Mouse (Mus musculus) forebrain, postnatal 0 days (tissue): ENCODE data around the gene Morn1. TPM values are rescaled to one million over a fixed set of nuclear protein-coding genes. Genes with fewer than 3 reads are reported as not detected.

Experiments used
- ATAC-seq: fragments of 200-750 bp; cut with Nextera tagmentation; 2 replicates; pipeline ENCODE4 v1.8.0; 2017; ENCODE audit warnings: mild to moderate bottlenecking, moderate library complexity
- DNase-seq: peaks from one replicate; pipeline ENCODE4 v3.0.0-alpha.2; 2015
- H3K27ac ChIP-seq: fragments of 300-500 bp; sonication (generic); 2 replicates; pipeline ENCODE4 v1.5.1; 2014; ENCODE audit warnings: low read depth, mild to moderate bottlenecking, antibody characterized with exemption, low read length, moderate library complexity, mixed read lengths
- H3K27me3 ChIP-seq: fragments of 300-500 bp; sonication (generic); 2 replicates; pipeline ENCODE4 v1.6.1; 2014; ENCODE audit warnings: mild to moderate bottlenecking, low read length, mixed read lengths; ENCODE audit not compliant: insufficient read depth
- H3K36me3 ChIP-seq: fragments of 300-500 bp; sonication (generic); 2 replicates; pipeline ENCODE4 v1.6.1; 2014; ENCODE audit warnings: mild to moderate bottlenecking, moderate library complexity; ENCODE audit not compliant: insufficient read depth
- H3K4me1 ChIP-seq: fragments of 300-500 bp; sonication (generic); 2 replicates; pipeline ENCODE4 v1.6.1; 2014; ENCODE audit warnings: antibody characterized with exemption; ENCODE audit not compliant: insufficient read depth
- H3K4me2 ChIP-seq: fragments of 300-500 bp; sonication (generic); 2 replicates; pipeline ENCODE4 v1.6.1; 2014; ENCODE audit warnings: low read depth, mild to moderate bottlenecking, moderate library complexity
- H3K4me3 ChIP-seq: fragments of 300-500 bp; sonication (generic); 2 replicates; pipeline ENCODE4 v1.5.1; 2014; ENCODE audit warnings: low read depth, low read length, mixed read lengths
- H3K9ac ChIP-seq: fragments of 300-500 bp; sonication (generic); 2 replicates; pipeline ENCODE4 v1.6.1; 2014; ENCODE audit warnings: mild to moderate bottlenecking
- H3K9me3 ChIP-seq: fragments of 300-500 bp; sonication (generic); 2 replicates; pipeline ENCODE4 v1.6.1; 2016; ENCODE audit warnings: low read length
- CTCF ChIP-seq: sonication (generic); IDR thresholded peaks from 2 replicates; pipeline ENCODE4 v1.5.1; 2016; ENCODE audit warnings: antibody characterized with exemption, control low read depth, low read depth
- WGBS: fragments of 180-500 bp; shearing (Covaris S2); extraction: QIAGEN DNeasy Blood & Tissue Kit; methylation state at CpG from one replicate; pipeline ENCODE4 v1.1.7; 2014; 5-methylcytosine and 5-hydroxymethylcytosine counted together
- polyA plus RNA-seq: library from polyadenylated mRNA; unstranded; fragments of >200 nt; fragmentation: Nextera tagmentation; extraction: Ambion mirVana; gene quantifications from 2 replicates; pipeline ENCODE4 v1.2.1, GENCODE M21; 2015
- total RNA-seq: library from RNA; depleted of rRNA; stranded (reverse); fragments of >200 nt; gene quantifications from 2 replicates; pipeline ENCODE4 v1.2.3, GENCODE M21; 2014; rRNA removed

Gene Morn1
- total RNA-seq (6.0 and 7.4 TPM in 2 replicates), polyA plus RNA-seq (8.2 and 9.7 TPM in 2 replicates)

DNA sequence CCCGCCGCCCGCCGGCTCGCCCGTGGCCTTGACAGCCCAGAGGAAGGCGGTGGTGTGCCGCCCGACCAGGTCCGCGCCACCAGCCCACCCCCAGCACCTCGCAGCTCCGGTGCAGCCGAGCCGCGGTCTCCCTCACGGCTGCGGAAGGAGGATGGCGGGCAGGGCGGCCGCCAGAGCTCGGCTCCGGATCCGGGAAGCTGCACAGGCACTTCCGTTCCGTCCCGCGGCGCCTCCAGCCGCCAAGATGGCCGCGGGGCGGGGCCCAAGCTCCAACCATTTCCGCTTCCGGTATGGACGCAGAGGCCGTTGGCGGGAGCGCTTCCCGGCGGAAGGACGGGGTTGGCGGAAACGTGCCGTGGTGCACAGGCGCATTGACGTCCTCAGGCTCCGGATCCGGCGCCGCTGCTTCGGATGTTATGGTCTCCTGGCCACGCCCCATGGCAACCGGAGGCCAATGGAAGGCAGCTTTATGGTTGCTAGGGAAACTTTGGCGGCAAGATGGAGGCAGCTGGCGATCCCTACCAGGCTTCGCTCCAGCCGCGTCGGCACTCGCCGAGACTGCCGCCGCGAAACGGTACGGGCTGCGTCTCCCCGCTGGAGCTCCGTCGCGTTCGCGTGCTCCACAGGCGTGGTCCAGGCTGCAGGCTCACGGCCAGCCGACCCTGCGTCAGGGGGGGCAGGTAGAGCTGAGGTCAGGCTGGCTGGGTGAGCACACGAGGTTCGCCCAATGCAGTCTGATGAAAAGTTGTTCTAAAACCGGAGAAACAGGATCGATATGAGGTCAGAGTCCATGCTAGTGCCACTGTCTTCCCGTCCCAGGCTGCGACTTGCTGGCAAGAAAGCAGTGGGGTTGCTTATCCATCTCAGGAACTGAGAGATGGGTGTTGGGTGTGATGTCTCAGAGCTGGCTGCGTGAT is at the start of gene Morn1, which contains the start of gene Rer1:
TSS of gene Morn1 (plus strand) at position 470 of the 917 bp plus-strand sequence.
TSS of gene Rer1 (minus strand) at position 275 of the 917 bp plus-strand sequence.
- Histone ChIP-seq H3K9me3 (no peaks in the 10 kb centered on the region), H3K4me3 (peak within 1 kb of the TSS; percentile 98), H3K4me1 (peaks cover 13% of the 10 kb centered on the region), H3K27me3 (no peaks in the 10 kb centered on the region), H3K27ac (peak within 1 kb of the TSS; percentile 91), H3K36me3 (peaks cover 14% of the 10 kb centered on the region), H3K9ac (peak within 1 kb of the TSS; percentile 74), H3K4me2 (peak within 1 kb of the TSS; percentile 97)
- DNase-seq: peak; percentile 100
- TF ChIP-seq CTCF: no peak; the same call in 1 of the 2 replicates
- WGBS: under 1% methylated on average over 85 of the region's 85 CpGs
- peak; percentile 98 for ATAC-seq

DNA sequence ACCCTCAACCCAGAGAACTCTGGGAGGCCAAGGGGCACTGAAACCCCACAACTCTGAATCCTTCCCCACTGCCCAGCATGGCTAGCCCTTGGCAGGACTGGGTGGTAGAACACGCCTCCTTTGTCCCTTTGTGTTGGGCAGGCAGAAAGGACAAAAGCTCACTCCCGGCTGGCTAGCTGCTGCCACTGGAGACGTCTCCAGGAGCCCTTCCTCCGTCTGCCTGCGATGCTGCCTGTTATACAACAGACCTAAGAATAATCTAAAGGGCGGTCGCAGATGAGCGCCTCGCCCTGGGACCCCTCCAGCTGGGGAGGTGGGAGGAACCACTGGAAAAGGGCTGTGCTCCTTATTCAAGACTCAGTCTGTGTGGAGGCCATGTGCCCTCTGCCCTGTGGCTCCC is 46.2 kb upstream of the Morn1 start:
- H3K27ac ChIP-seq: no peak overlapping the region; the same call in 1 of the 2 replicates
- WGBS: 5% methylated on average over 9 of the region's 9 CpGs
- peaks cover 16% of the 10 kb centered on the region for H3K4me1 ChIP-seq
- ATAC-seq (peak; percentile 11; the same call in 1 of the 2 replicates), DNase-seq (no peak)
- no peaks in the 10 kb centered on the region for H3K36me3 ChIP-seq
- H3K9me3 ChIP-seq: no peaks in the 10 kb centered on the region
- H3K27me3 ChIP-seq: peaks cover 16% of the 10 kb centered on the region
- TF ChIP-seq CTCF: no peak
- H3K4me3 ChIP-seq: 0 out of 2 replicates have a peak overlapping the region, but pooled peaks have one; percentile 12
- peak overlapping the region; percentile 19; the same call in 1 of the 2 replicates for H3K9ac ChIP-seq
- peak overlapping the region; percentile 36 for H3K4me2 ChIP-seq

DNA sequence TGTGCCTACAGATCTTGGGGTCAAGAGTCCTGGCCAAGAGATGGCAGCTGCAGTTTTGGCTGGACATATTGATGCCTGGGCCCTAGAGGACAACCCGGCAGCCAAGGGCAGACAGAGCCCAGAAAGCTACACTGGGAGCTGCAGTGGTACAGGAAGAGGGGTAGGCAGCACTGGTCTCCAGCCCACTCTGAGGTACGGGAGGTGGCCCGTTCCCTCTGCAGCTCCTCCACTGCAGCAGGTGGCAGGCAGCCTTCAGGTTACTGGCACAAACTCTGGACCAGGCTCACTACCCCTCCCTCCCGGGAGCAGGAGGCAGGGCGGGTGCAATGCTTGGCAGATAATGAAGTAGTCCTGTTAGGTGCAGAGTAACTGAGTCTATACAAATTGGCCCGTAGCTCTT is 45.7 kb upstream of the Morn1 start:
- no peak for ATAC-seq
- 0 out of 2 replicates have a peak overlapping the region, but pooled peaks have one; percentile 12 for H3K4me3 ChIP-seq
- no peaks in the 10 kb centered on the region for H3K36me3 ChIP-seq
- H3K4me2 ChIP-seq: peak overlapping the region; percentile 36
- no peak for DNase-seq
- peaks cover 16% of the 10 kb centered on the region for H3K27me3 ChIP-seq
- 37% methylated on average over 6 of the region's 6 CpGs for WGBS
- no peaks in the 10 kb centered on the region for H3K9me3 ChIP-seq
- no peak for TF ChIP-seq CTCF
- no peak overlapping the region for H3K27ac ChIP-seq
- peak overlapping the region; percentile 19; the same call in 1 of the 2 replicates for H3K9ac ChIP-seq
- peaks cover 16% of the 10 kb centered on the region for H3K4me1 ChIP-seq

DNA sequence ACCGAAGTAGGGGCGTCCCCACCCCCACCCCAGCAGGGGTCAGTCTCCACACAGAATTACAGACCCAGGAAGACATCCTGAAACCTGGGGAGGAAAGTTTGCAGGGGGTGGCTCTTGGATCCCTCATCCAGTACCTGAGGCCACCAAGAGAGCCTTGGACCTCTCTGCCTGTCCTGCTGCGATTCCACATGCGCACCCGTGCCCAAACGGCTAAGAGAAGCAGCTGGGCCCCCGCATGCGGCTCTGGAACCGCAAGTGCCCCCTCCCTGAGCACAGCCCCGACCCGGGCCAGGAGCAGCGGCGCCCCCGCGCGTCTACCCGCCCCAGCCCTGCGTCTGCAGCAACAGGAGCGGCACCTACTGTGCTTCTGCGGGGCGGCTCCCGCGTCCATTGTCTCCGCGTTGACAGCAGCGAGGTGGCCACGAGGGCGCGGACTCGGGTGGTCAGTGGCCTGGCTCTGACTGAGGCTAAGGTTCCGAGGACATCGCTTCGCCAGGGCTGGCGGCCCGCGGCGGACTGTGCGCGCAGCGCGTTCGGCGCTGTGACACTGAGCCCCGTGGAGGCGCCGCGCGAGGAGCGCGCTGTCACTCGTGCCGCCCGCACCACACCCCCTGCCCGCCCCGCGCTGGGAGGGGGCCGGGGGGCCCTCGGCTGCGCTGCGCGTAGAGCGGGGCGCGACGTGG is 43.6 kb upstream of the Morn1 start:
- DNase-seq (peak; percentile 73), ATAC-seq (peak; percentile 89)
- peak overlapping the region; percentile 70 for H3K9ac ChIP-seq
- H3K27ac ChIP-seq: 0 out of 2 replicates have a peak overlapping the region, but pooled peaks have one; percentile 15
- peak overlapping the region; percentile 91 for H3K4me2 ChIP-seq
- H3K4me1 ChIP-seq: peaks cover 16% of the 10 kb centered on the region
- H3K27me3 ChIP-seq: peaks cover 16% of the 10 kb centered on the region
- WGBS: 2% methylated on average over 60 of the region's 65 CpGs
- H3K9me3 ChIP-seq: no peaks in the 10 kb centered on the region
- H3K36me3 ChIP-seq: no peaks in the 10 kb centered on the region
- peak overlapping the region; percentile 52 for H3K4me3 ChIP-seq
- peak; percentile 40; the same call in 1 of the 2 replicates for TF ChIP-seq CTCF

GRCm38 (mm10) chr4:155043289-155043625 is 43.1 kb upstream of the Morn1 start:
- ATAC-seq (no peak), DNase-seq (no peak)
- TF ChIP-seq CTCF: no peak
- Histone ChIP-seq H3K4me3 (peak overlapping the region; percentile 52), H3K4me2 (peak overlapping the region; percentile 91), H3K27me3 (peaks cover 16% of the 10 kb centered on the region), H3K4me1 (peaks cover 16% of the 10 kb centered on the region), H3K9ac (peak overlapping the region; percentile 70), H3K9me3 (no peaks in the 10 kb centered on the region), H3K27ac (no peak overlapping the region), H3K36me3 (no peaks in the 10 kb centered on the region)
- 4% methylated on average over 25 of the region's 25 CpGs for WGBS

DNA sequence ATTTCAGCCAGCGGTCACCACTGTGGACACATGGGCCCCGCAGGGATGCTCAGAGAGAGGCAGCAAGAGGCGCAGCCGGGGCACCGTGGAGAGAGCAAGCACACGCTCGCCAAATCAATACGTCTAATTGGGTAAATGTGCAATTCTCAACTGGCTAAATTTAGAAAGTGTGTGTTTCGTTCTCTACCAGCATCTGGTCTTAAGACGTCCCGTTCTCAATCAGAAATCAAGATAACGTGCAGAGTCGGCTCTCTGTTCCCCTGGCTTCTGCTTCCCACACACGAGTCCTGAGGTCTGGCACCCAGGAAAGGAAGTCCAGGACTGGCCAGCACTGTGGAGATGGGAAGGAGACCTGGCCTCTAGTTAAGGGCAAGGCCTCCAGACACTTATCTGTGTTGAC is 39.7 kb upstream of the Morn1 start:
- peaks cover 7% of the 10 kb centered on the region; the same call in 1 of the 2 replicates for H3K4me1 ChIP-seq
- H3K27me3 ChIP-seq: peaks cover 16% of the 10 kb centered on the region
- TF ChIP-seq CTCF: no peak
- H3K9me3 ChIP-seq: no peaks in the 10 kb centered on the region
- no peaks in the 10 kb centered on the region for H3K36me3 ChIP-seq
- no peak overlapping the region for H3K4me3 ChIP-seq
- no peak for DNase-seq
- WGBS: 71% methylated on average over 14 of the region's 14 CpGs
- peak overlapping the region; percentile 35; the same call in 1 of the 2 replicates for H3K27ac ChIP-seq
- H3K9ac ChIP-seq: no peak overlapping the region
- no peak; the same call in 1 of the 2 replicates for ATAC-seq
- H3K4me2 ChIP-seq: no peak overlapping the region
